Mouse (Mus musculus): ENCODE results near the gene Chmp5. TPM values are rescaled to one million over a fixed set of nuclear protein-coding genes. Genes with fewer than 3 reads are reported as not detected.

Gene Chmp5
- 10 to 100 TPM in 22 of 26 experiments, 1 to 10 TPM in 4; 5.4 to 26.4 (median 16.8) TPM for total RNA-seq (2018; cell fraction: chromatin; rRNA removed)
- total RNA-seq (2018; cell fraction: cytosol; rRNA removed), result 100 to 1,000 TPM in 19 of 26 experiments, 10 to 100 TPM in 7; 88.4 to 123 (median 104) TPM
- 10 to 100 TPM; 17.8 to 66.7 (median 41.0) TPM for total RNA-seq (2018; cell fraction: nucleus; rRNA removed)
- polyA plus RNA-seq (2018), result 121 to 130 TPM (median 127 TPM) in 3 replicates

- Histone ChIP-seq H3K27ac (peak within 1 kb of the TSS; percentile 81), H3K36me3 (ENCODE audit: inconsistent target) (peaks cover 53% of the 10 kb centered on the region), H3K79me2 (ENCODE audit: inconsistent target) (peaks cover 71% of the 10 kb centered on the region), H3K4me3 (ENCODE audit: inconsistent target) (peak within 1 kb of the TSS; percentile 100)
- under 1% methylated on average over 46 of the region's 50 CpGs for WGBS (ENCODE audit: missing documents)
Observed at GRCm38 (mm10) chr4:40948160-40948708, at the start of gene Chmp5, which contains the start of gene Bag1. Gene Chmp5 (plus strand): TSS chr4:40948407. Gene Bag1 (minus strand): TSS chr4:40948294.

DNA sequence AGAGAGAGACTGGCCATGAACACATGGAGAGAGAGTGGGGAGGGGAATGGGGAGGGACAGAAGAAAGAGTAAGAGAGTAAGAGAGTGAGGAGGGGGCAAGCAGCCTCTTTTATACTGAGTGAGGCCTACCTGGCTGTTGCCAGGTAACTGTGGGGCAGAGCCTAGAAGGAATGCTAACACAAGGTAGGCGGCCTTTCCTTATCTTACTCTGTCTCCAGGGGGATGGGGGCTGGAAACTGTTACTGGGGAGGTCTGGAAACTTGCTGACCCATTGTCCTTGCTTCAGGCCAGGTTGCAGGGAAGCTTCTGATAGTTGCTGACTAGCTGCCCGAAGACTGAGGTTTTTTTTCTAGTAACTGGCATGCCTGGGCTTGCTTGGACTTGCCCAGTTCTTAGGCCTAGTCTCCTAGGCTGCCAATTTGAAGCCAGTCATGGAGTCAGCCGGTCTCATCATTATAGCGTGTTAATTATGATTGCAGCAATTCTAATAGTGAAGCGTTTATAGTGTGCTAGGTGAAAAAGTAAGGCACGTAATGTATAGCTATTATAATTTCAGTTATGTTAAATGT is 49.6 kb upstream of the Chmp5 start:
- no peaks in the 10 kb centered on the region for H3K36me3 ChIP-seq (ENCODE audit: inconsistent target)
- H3K4me3 ChIP-seq (ENCODE audit: inconsistent target), result no peak overlapping the region
- H3K79me2 ChIP-seq (ENCODE audit: inconsistent target), result no peaks in the 10 kb centered on the region
- H3K27ac ChIP-seq, result peak overlapping the region; percentile 60
- 99% methylated on average over 6 of the region's 6 CpGs for WGBS (ENCODE audit: missing documents)

GRCm38 (mm10) chr4:40899264-40899663 is 48.9 kb upstream of the Chmp5 start:
- Histone ChIP-seq H3K27ac (peak overlapping the region; percentile 60), H3K4me3 (ENCODE audit: inconsistent target) (no peak overlapping the region), H3K79me2 (ENCODE audit: inconsistent target) (no peaks in the 10 kb centered on the region), H3K36me3 (ENCODE audit: inconsistent target) (no peaks in the 10 kb centered on the region)
- WGBS (ENCODE audit: missing documents), result 85% methylated on average over 2 of the region's 2 CpGs

DNA sequence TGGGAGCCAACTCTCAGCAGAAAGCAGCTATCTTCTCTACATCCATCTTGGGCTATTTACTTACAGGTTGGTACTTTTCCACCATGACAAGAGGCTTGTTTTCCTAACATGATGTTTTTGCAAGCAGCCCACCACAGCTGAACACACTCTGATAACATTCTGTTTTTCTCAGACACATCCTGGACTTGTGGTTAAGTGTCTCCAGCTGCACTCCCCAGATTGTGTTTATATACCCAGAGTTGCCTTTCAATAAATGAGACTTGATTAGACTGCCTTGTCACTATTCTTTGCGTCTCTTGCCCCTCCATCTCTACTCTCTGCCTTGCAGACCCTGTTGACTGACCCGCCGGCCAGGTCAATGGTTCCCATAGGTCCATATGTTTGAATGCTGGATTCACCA is 48.1 kb upstream of the Chmp5 start:
- H3K4me3 ChIP-seq (ENCODE audit: inconsistent target), result no peak overlapping the region
- 90% methylated on average over 3 of the region's 3 CpGs for WGBS (ENCODE audit: missing documents)
- H3K27ac ChIP-seq, result peak overlapping the region; percentile 60
- H3K36me3 ChIP-seq (ENCODE audit: inconsistent target), result no peaks in the 10 kb centered on the region
- no peaks in the 10 kb centered on the region for H3K79me2 ChIP-seq (ENCODE audit: inconsistent target)

DNA sequence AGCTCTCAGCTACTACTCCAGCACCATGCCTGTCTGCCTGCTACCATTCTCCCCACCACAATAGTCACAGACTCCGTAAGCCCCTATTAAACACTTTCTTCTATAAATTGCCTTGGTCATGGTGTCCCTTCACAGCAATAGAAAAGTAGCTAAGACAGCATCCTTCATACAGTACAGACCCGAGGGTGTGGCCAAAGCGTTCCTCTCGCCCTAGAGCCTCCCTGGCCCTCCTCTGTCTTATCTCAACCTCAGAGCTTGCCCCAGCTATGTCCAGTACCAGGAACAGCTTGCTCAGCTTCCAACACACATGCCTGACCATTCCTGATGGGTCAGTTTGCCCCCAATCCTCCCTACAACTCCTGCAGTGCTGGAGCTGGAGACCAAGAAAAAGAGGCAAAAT is 47.6 kb upstream of the Chmp5 start:
- no peak overlapping the region for H3K27ac ChIP-seq
- no peak overlapping the region for H3K4me3 ChIP-seq (ENCODE audit: inconsistent target)
- H3K79me2 ChIP-seq (ENCODE audit: inconsistent target), result no peaks in the 10 kb centered on the region
- WGBS (ENCODE audit: missing documents), result 98% methylated on average over 4 of the region's 4 CpGs
- no peaks in the 10 kb centered on the region for H3K36me3 ChIP-seq (ENCODE audit: inconsistent target)

GRCm38 (mm10) chr4:40906298-40906697 is 41.9 kb upstream of the Chmp5 start:
- no peaks in the 10 kb centered on the region for H3K79me2 ChIP-seq (ENCODE audit: inconsistent target)
- no peak overlapping the region for H3K4me3 ChIP-seq (ENCODE audit: inconsistent target)
- no peaks in the 10 kb centered on the region for H3K36me3 ChIP-seq (ENCODE audit: inconsistent target)
- WGBS (ENCODE audit: missing documents), result 60% methylated on average over 1 of the region's 1 CpGs
- H3K27ac ChIP-seq, result no peak overlapping the region

GRCm38 (mm10) chr4:40908261-40908969 is 39.8 kb upstream of the Chmp5 start:
- 71% methylated on average over 19 of the region's 20 CpGs for WGBS (ENCODE audit: missing documents)
- Histone ChIP-seq H3K36me3 (ENCODE audit: inconsistent target) (no peaks in the 10 kb centered on the region), H3K79me2 (ENCODE audit: inconsistent target) (no peaks in the 10 kb centered on the region), H3K27ac (no peak overlapping the region), H3K4me3 (ENCODE audit: inconsistent target) (no peak overlapping the region)

- no peak overlapping the region for H3K27ac ChIP-seq
- H3K79me2 ChIP-seq (ENCODE audit: inconsistent target), result no peaks in the 10 kb centered on the region
- H3K4me3 ChIP-seq (ENCODE audit: inconsistent target), result no peak overlapping the region
- H3K36me3 ChIP-seq (ENCODE audit: inconsistent target), result no peaks in the 10 kb centered on the region
Observed at GRCm38 (mm10) chr4:40914287-40914867, 33.8 kb upstream of the Chmp5 start.

DNA sequence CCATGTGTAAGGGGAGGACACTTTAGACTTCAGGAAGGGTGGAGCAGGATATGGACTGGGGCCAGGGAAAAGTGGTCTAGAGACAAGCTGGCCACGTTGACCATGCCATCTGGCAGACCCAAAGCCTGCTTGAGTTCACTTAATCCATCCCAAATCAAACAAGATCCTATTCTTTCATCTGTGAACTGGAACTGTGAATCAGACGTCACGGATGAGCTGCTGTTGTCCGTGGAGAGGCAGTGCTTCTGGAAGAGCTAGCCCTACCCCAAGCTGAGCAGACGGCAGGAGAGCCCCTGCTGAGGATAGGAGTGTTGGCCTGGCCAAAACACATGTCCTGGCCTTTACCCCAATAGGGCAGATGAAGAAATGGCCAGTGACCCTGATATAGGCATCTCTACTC is 32.3 kb upstream of the Chmp5 start:
- H3K79me2 ChIP-seq (ENCODE audit: inconsistent target), result no peaks in the 10 kb centered on the region
- 88% methylated on average over 5 of the region's 5 CpGs for WGBS (ENCODE audit: missing documents)

GRCm38 (mm10) chr4:40916592-40917155 is 31.5 kb upstream of the Chmp5 start:
- Histone ChIP-seq H3K4me3 (ENCODE audit: inconsistent target) (no peak overlapping the region), H3K79me2 (ENCODE audit: inconsistent target) (no peaks in the 10 kb centered on the region), H3K27ac (no peak overlapping the region), H3K36me3 (ENCODE audit: inconsistent target) (no peaks in the 10 kb centered on the region)
- 95% methylated on average over 7 of the region's 7 CpGs for WGBS (ENCODE audit: missing documents)

More for the DNA sequence above, 32.3 kb upstream of the Chmp5 start:
- Histone ChIP-seq H3K36me3 (ENCODE audit: inconsistent target) (no peaks in the 10 kb centered on the region), H3K27ac (no peak overlapping the region), H3K4me3 (ENCODE audit: inconsistent target) (no peak overlapping the region)

DNA sequence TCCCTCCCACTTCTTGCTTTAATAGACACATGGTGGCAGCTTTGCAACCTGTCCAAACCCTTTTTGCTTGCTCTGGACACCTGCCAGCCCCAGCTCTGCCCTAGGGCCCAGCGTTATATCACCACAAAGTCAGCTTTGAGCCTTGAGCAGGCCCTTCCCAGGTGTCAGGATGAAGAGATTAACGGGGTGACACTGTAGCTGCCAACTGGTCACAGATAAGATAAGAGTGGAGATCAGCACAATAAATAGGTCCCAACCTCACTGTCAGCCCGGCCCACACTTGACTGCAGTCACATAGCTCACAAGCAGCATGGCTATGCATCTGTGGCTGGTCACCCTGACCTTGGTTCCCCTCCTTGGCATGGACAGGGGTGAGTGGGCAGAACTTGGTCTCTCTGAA is 28.4 kb upstream of the Chmp5 start, which contains the start of gene Spink4:
TSS of gene Spink4 (plus strand) at position 268 of the 400 bp plus-strand sequence.
- 35% methylated on average over 3 of the region's 3 CpGs for WGBS (ENCODE audit: missing documents)
- Histone ChIP-seq H3K27ac (no peak within 1 kb of the TSS), H3K36me3 (ENCODE audit: inconsistent target) (no peaks in the 10 kb centered on the region), H3K4me3 (ENCODE audit: inconsistent target) (no peak within 1 kb of the TSS), H3K79me2 (ENCODE audit: inconsistent target) (no peaks in the 10 kb centered on the region)

DNA sequence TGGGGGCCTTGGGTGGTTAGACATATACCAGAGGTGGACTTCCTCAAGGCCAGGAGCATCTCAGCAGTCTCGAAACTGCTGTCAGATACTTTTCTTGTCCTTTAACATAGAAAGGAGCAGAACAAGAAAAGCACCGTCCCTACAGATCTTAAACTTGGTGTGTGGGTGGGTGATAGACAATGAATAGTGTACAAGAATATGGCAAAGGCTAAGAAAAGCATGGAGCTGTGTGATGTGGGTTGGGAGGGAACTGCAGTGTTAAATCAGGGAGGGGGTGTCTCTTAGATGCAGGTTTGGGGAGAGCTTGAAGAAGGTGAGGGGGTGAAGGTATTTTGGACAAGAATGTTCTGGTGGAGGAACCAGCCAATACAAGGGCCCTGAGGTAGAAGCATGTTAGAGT is 27.6 kb upstream of the Chmp5 start:
- no peaks in the 10 kb centered on the region for H3K79me2 ChIP-seq (ENCODE audit: inconsistent target)
- H3K27ac ChIP-seq, result no peak overlapping the region
- 96% methylated on average over 2 of the region's 2 CpGs for WGBS (ENCODE audit: missing documents)
- no peaks in the 10 kb centered on the region for H3K36me3 ChIP-seq (ENCODE audit: inconsistent target)
- H3K4me3 ChIP-seq (ENCODE audit: inconsistent target), result no peak overlapping the region

GRCm38 (mm10) chr4:40921288-40921687 is 26.9 kb upstream of the Chmp5 start:
- Histone ChIP-seq H3K27ac (no peak overlapping the region), H3K79me2 (ENCODE audit: inconsistent target) (no peaks in the 10 kb centered on the region), H3K36me3 (ENCODE audit: inconsistent target) (no peaks in the 10 kb centered on the region), H3K4me3 (ENCODE audit: inconsistent target) (no peak overlapping the region)
- WGBS (ENCODE audit: missing documents), result 93% methylated on average over 3 of the region's 3 CpGs

DNA sequence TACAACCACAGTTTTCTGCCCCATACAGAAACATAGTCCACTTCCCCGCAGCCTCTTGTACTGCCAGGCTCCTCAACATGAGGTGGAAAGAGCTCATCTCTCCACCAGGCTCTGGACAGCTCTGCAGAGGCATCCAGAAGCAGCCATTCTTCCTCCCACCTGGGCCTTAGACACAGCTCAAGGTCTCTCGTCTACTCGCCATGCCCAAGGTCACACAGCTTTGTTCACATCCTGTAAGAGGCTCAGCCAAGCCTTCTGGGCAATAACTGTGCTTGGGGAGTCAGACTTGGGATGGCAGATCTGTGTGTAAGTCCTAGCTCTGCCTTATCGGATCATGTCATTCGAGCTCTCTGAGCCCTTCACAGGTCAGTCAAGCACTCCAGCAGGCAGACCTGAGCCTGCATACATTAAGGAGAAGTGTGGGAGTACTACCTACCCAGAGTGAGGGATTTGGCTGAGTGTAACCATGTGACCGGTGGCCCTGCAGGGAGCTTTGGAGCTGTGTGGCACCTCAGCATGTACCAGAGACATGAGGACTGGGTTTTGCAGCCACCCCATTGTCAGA is 25.0 kb upstream of the Chmp5 start:
- Histone ChIP-seq H3K4me3 (ENCODE audit: inconsistent target) (no peak overlapping the region), H3K36me3 (ENCODE audit: inconsistent target) (no peaks in the 10 kb centered on the region), H3K79me2 (ENCODE audit: inconsistent target) (no peaks in the 10 kb centered on the region), H3K27ac (no peak overlapping the region)
- WGBS (ENCODE audit: missing documents), result 92% methylated on average over 6 of the region's 6 CpGs

Data from macrophage (primary cell).